Mouse (Mus musculus) liver, embryonic 15.5 days (tissue): ENCODE measurements around the gene Heatr5a. TPM values are rescaled to one million over a fixed set of nuclear protein-coding genes. Genes with fewer than 3 reads are reported as not detected.
A peak's percentile ranks its signal among the peaks of the same experiment; 100 is the strongest.

Source experiments
- ATAC-seq: fragments of 200-750 bp; cut with Nextera tagmentation; 2 replicates; pipeline ENCODE4 v1.8.0; 2017; ENCODE audit warnings: moderate number of reproducible peaks, mild to moderate bottlenecking, moderate library complexity; ENCODE audit not compliant: insufficient read depth
- H3K27ac ChIP-seq: fragments of 300-500 bp; sonication (generic); replicated peaks from 2 replicates; pipeline ENCODE4 v1.5.1; 2015; ENCODE audit warnings: mild to moderate bottlenecking, inconsistent platforms
- H3K27me3 ChIP-seq: fragments of 300-500 bp; sonication (generic); 2 replicates; pipeline ENCODE4 v1.6.1; 2015; ENCODE audit warnings: mild to moderate bottlenecking, inconsistent platforms
- H3K36me3 ChIP-seq: fragments of 300-500 bp; sonication (generic); replicated peaks from 2 replicates; pipeline ENCODE4 v1.6.1; 2015; ENCODE audit warnings: moderate library complexity, mild to moderate bottlenecking, inconsistent platforms
- H3K4me1 ChIP-seq: fragments of 300-500 bp; sonication (generic); replicated peaks from 2 replicates; pipeline ENCODE4 v1.6.1; 2015; ENCODE audit warnings: inconsistent platforms
- H3K4me2 ChIP-seq: fragments of 300-500 bp; sonication (generic); 2 replicates; pipeline ENCODE4 v1.6.1; 2015; ENCODE audit warnings: moderate library complexity, mild to moderate bottlenecking, inconsistent platforms
- H3K4me3 ChIP-seq: fragments of 300-500 bp; sonication (generic); replicated peaks from 2 replicates; pipeline ENCODE4 v1.5.1; 2015; ENCODE audit warnings: mild to moderate bottlenecking, inconsistent platforms
- H3K9ac ChIP-seq: fragments of 300-500 bp; sonication (generic); 2 replicates; pipeline ENCODE4 v1.6.1; 2015; ENCODE audit warnings: moderate library complexity, mild to moderate bottlenecking, inconsistent platforms
- H3K9me3 ChIP-seq: fragments of 300-500 bp; sonication (generic); replicated peaks from 2 replicates; pipeline ENCODE4 v1.6.1; 2016; ENCODE audit warnings: inconsistent platforms
- WGBS: fragments of 180-500 bp; shearing (Covaris S2); methylation state at CpG from one replicate; pipeline ENCODE4 v1.1.7; 2015; ENCODE audit warnings: mixed read lengths; ENCODE audit not compliant: insufficient replicate concordance; 5-methylcytosine and 5-hydroxymethylcytosine counted together
- polyA plus RNA-seq: library from polyadenylated mRNA; unstranded; fragments of >200 nt; fragmentation: Nextera tagmentation; extraction: Ambion mirVana; gene quantifications from 2 replicates; pipeline ENCODE4 v1.2.1, GENCODE M21; 2015

The Heatr5a gene
- polyA plus RNA-seq, 1 experiment from 2014 or later, result 4.9 TPM

DNA sequence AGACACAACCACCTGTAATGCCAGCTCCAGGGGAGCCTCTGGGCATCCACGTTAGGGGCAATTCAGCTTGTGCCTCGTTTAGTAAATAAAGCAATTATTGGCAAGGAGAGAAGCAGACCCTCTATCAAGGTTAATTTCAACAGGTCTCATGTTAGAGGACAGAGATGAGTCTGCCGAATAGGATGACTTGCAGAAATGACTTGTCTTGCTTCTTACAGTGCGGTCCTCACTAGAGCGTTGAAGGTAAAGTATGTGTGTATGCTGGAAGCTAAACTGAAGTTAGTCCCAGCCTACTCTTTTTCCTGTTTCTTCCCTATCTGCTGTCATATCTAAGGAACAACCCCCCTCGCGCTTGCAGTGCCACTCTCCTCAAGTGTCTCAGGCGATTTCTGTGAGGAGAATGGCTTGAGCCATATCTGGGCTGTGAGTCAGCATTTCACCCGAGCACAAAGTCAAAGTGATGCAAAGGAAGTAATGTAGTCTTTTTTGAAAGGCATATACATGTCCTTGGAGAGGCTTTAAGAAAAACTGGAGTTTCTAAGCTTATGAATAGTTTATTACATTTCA lies 27.3 kb upstream of the Heatr5a start:
- Histone ChIP-seq H3K9me3 (no peaks in the 10 kb centered on the region), H3K4me3 (no peak overlapping the region), H3K4me1 (peaks cover 10% of the 10 kb centered on the region), H3K9ac (no peak overlapping the region), H3K27me3 (no peaks in the 10 kb centered on the region), H3K36me3 (peaks cover 34% of the 10 kb centered on the region), H3K27ac (peak overlapping the region; percentile 15), H3K4me2 (peak overlapping the region; percentile 33)
- peak; percentile 65 for ATAC-seq
- WGBS, result 31% methylated on average over 9 of the region's 9 CpGs

DNA sequence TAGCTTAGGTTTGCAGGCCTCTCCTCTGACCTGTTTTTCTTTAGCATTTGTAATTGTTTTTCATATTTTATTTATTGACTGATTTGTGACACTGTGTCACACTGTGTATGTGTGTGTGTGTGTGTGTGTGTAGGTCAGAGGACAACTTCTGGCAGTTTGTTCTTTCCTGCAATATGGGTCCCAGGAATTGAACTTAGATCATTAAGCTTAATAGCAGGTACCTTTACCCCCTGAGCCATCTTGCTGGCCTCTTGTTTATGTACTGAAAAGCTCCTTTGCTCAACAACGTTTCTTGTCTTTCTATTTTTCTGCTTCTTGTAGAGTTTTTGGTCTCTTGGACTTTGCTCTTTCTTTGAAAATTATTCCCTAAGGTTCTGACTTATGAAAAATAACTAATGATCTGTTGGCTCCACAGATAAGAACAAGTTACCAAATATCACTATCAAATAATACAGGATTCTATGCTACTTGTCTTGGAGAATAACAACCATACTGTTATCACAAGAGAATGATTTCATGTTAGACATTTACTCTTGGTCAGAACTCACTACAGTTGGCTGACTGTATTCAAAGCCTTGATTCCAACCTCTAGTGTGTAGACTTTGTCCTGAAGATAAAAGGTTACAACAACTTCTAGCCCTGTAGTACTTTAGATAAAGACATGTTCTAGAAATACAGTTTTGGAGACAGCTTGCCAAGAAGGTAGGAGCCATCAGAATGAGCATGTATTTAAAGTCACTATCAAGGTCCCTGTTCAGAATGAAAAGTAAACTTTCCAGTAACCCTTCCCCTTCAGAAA lies 24.8 kb upstream of the Heatr5a start:
- H3K4me3 ChIP-seq, result no peak overlapping the region
- ATAC-seq, result no peak
- H3K27me3 ChIP-seq, result no peaks in the 10 kb centered on the region
- peaks cover 34% of the 10 kb centered on the region for H3K36me3 ChIP-seq
- 74% methylated on average over 1 of the region's 1 CpGs for WGBS
- no peaks in the 10 kb centered on the region for H3K9me3 ChIP-seq
- no peak overlapping the region for H3K9ac ChIP-seq
- peaks cover 10% of the 10 kb centered on the region for H3K4me1 ChIP-seq
- H3K27ac ChIP-seq, result no peak overlapping the region
- H3K4me2 ChIP-seq, result no peak overlapping the region

DNA sequence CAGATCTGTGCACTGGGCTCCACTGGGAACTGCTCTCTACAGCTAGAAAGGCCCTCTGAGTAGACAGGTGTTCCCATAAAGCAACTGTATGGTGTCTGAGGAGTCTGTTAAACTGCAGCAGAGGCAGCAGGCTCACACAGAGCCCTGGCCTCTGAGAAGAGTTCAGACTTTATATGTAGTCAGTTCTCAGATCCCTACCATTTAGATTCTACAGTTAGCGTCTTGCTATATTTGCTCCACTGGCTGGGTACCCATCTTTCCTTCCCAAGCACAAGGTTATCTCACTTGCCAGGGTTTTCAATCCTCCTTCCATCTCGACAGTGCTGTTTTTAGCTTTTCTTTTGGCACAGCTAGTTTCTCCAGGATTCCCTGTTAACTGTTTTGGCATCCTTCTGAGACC lies 19.5 kb upstream of the Heatr5a start:
- ATAC-seq, result no peak
- H3K36me3 ChIP-seq, result peaks cover 17% of the 10 kb centered on the region
- no peak overlapping the region for H3K4me2 ChIP-seq
- H3K9ac ChIP-seq, result no peak overlapping the region
- H3K27me3 ChIP-seq, result no peaks in the 10 kb centered on the region
- H3K4me3 ChIP-seq, result no peak overlapping the region
- no peak overlapping the region for H3K27ac ChIP-seq
- H3K4me1 ChIP-seq, result no peaks in the 10 kb centered on the region
- WGBS, result 63% methylated on average over 2 of the region's 2 CpGs
- H3K9me3 ChIP-seq, result no peaks in the 10 kb centered on the region

DNA sequence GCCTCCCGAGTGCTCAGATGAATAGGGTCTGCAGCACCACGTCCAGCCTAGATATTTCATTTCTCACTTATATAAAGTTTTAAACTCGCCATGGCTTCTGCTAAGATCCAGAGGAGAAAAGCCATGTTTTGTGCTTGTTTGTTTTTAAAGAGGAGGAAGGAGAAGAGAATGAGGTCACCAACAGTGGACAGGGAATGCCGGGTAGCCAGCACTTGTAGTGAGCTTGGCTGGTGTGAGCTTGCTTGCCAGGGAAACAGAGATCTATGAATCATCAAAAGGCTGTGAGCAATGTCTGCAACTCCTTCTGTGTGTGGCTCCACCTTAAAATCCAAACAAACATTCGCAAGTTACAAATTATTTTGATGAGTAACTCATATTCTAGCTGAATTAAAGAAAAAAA lies 17.4 kb upstream of the Heatr5a start:
- Histone ChIP-seq H3K27me3 (no peaks in the 10 kb centered on the region), H3K4me3 (no peak overlapping the region), H3K36me3 (no peaks in the 10 kb centered on the region), H3K27ac (no peak overlapping the region), H3K9ac (no peak overlapping the region), H3K4me1 (no peaks in the 10 kb centered on the region), H3K4me2 (no peak overlapping the region), H3K9me3 (no peaks in the 10 kb centered on the region)
- WGBS, result 65% methylated on average over 5 of the region's 5 CpGs
- ATAC-seq, result no peak

DNA sequence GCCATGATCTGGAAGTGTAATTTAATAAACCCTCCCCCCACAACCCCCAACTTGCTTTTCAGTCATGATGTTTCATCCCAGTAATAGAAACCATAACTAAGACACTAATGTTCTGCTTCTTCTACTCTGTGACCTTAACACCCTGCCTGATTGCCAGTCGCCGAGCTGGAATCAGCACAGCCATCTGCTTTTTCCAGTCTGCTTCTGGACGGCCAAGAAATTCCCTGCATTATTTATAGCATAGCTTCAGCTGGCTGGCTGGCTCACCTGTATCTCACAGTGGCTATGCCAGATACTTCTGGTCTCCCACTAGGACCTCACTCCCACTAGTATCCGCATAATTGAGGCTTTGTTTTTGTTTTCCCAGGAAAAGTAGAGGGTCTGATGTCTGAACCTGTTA lies 14.7 kb upstream of the Heatr5a start:
- H3K27me3 ChIP-seq, result no peaks in the 10 kb centered on the region
- no peaks in the 10 kb centered on the region for H3K9me3 ChIP-seq
- no peak overlapping the region for H3K4me2 ChIP-seq
- WGBS, result 52% methylated on average over 4 of the region's 4 CpGs
- H3K9ac ChIP-seq, result no peak overlapping the region
- H3K36me3 ChIP-seq, result no peaks in the 10 kb centered on the region
- ATAC-seq, result no peak
- H3K27ac ChIP-seq, result no peak overlapping the region
- no peak overlapping the region for H3K4me3 ChIP-seq
- H3K4me1 ChIP-seq, result no peaks in the 10 kb centered on the region

DNA sequence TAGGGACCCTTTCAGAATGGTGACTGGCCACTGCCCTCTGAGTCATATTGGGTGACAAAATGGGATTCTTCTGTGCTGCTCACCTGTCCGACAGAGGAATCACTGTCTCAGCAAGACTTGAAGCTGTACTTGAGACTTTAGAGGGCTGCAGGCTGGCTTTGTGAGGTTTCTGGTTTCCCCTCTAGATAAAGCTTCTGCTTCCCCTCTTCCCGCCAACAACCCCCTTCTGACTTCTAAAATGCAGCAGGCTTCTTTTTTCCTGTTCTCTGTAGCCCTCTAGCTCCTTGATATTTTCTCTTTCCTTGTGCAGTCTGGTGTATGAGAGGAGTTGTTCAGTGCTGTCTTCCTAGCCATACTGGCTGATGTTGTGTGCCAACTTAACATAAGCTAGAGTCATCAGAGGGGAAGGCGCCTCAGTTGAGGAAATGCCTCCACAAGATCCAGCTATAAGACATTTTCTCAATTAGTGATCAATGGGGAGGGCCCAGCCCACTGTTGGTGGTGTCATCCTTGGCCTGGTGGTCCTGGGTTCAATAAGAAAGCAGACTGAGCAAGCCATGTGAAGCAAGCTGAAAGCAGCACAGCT lies 14.1 kb upstream of the Heatr5a start:
- H3K4me3 ChIP-seq, result no peak overlapping the region
- H3K27ac ChIP-seq, result no peak overlapping the region
- WGBS, result 32% methylated on average over 3 of the region's 3 CpGs
- no peak for ATAC-seq
- no peak overlapping the region for H3K9ac ChIP-seq
- no peaks in the 10 kb centered on the region for H3K4me1 ChIP-seq
- no peaks in the 10 kb centered on the region for H3K9me3 ChIP-seq
- H3K4me2 ChIP-seq, result no peak overlapping the region
- no peaks in the 10 kb centered on the region for H3K27me3 ChIP-seq
- H3K36me3 ChIP-seq, result no peaks in the 10 kb centered on the region

DNA sequence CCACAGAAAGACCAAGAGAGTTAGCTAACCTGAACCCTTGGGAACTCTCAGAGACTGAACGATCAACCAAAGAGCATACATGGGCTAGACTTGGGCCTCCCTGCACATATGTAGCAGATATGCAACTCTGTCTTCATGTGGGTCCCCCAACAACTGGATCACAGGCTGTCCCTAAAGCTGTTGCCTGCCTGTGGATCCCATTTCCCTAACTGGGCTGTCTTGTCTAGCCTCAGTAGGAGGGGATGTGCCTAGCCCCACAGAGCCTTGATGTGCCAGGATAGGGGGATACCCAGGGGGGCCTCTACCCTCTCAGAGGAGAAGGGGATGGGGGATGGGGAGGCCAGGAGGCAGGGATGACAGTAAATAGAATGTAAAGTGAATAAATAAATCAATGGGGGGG lies 12.5 kb upstream of the Heatr5a start:
- WGBS, result 69% methylated on average over 1 of the region's 1 CpGs
- no peak for ATAC-seq
- Histone ChIP-seq H3K4me1 (no peaks in the 10 kb centered on the region), H3K4me2 (no peak overlapping the region), H3K36me3 (no peaks in the 10 kb centered on the region), H3K9ac (no peak overlapping the region), H3K9me3 (no peaks in the 10 kb centered on the region), H3K27me3 (no peaks in the 10 kb centered on the region), H3K4me3 (no peak overlapping the region), H3K27ac (no peak overlapping the region)

DNA sequence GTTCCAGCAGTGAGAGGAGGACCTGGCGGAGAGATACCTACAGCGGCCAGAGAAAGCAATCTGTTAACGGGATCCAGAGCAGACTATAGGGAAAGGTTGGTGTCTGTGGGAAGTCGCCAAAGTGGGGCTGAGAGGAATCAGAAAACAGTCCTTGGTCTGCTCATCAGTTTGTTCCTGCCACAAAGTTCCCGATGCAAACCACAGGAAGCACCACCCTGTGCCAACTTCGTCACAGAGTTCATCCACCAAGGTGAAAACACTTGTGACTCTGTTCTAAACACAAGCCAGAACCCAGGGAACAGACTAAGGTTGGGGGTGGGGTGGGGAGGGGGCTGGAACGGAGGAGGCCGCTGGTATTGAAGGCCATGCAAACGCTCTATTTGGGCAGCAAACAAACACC lies 5.4 kb upstream of the Heatr5a start:
- 53% methylated on average over 9 of the region's 9 CpGs for WGBS
- Histone ChIP-seq H3K9me3 (no peaks in the 10 kb centered on the region), H3K9ac (no peak overlapping the region), H3K4me1 (peaks cover under 1% of the 10 kb centered on the region; the same call in 1 of the 2 replicates), H3K27me3 (no peaks in the 10 kb centered on the region), H3K36me3 (no peaks in the 10 kb centered on the region), H3K27ac (no peak overlapping the region), H3K4me3 (no peak overlapping the region), H3K4me2 (no peak overlapping the region)
- ATAC-seq, result no peak

DNA sequence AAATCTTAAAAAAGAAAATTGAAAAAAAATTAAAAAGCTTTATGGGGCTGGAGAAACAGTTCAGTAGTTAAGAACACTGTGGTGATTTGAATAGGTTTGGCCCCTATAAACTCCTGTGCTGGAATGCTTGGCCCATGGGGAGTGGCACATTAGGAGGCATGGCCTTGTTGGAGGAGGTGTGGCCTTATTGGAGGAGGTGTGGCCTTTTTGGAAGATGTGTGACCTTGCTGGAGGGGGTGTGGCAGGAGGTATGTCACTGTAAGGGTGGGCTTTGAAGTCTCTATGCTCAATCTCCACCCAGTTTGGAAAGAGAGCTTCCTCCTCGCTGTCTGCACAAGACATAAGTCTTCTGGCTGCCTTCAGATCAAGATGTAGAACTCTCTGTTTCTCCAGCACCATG lies 3.3 kb upstream of the Heatr5a start:
- H3K27ac ChIP-seq, result no peak overlapping the region
- ATAC-seq, result no peak
- 80% methylated on average over 1 of the region's 1 CpGs for WGBS
- no peaks in the 10 kb centered on the region for H3K36me3 ChIP-seq
- H3K4me1 ChIP-seq, result peaks cover 12% of the 10 kb centered on the region
- no peak overlapping the region for H3K9ac ChIP-seq
- H3K9me3 ChIP-seq, result no peaks in the 10 kb centered on the region
- no peaks in the 10 kb centered on the region for H3K27me3 ChIP-seq
- no peak overlapping the region for H3K4me2 ChIP-seq
- H3K4me3 ChIP-seq, result no peak overlapping the region

DNA sequence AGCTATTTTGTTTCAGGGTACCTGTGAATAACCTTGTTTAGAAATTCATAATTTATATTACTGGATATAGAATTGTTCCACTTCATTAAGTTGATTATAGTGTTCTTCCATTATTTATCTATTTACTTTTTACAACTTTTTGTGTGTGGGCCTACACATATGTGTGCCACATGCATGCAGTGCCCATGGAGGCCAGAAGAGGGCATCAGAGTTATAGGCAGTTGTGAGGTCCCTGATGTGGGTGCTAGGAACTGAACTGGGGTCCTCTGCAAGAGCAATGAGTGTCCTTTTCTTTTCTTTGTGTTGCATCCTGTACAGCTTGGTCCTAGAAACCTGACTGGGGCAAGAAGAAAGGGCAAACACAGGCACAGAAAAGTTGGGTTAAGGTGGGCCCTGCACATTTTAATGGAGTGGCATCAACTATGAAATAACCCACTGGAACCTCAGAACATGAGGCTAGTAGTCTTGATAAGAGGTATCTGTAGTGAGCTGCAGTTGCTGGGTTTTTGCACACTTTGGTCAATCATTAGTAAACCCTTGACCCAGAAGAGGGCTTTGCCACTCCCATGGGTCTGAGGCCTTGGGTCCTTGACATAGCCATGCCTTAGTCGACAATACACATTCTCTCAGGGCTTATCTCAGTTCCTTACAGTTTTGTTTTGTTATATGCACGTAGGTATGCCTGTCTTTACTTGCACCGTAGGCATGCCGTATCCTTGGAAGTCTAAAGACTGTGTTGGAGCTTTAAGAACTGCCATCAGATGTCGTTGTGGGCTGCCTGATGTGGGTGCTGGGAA lies 1.3 kb upstream of the Heatr5a start:
- no peak for ATAC-seq
- Histone ChIP-seq H3K27ac (no peak overlapping the region), H3K4me1 (peaks cover 25% of the 10 kb centered on the region), H3K4me2 (no peak overlapping the region), H3K9me3 (no peaks in the 10 kb centered on the region), H3K9ac (no peak overlapping the region), H3K4me3 (no peak overlapping the region), H3K27me3 (no peaks in the 10 kb centered on the region), H3K36me3 (no peaks in the 10 kb centered on the region)
- 83% methylated on average over 5 of the region's 5 CpGs for WGBS
